ENCODE assay signal across 10 mouse cellular contexts in genomic region chr7:67026114-67027070, GRCm38 (mm10).
A peak's percentile ranks its signal among the peaks of the same experiment; 100 is the strongest.
DNase-seq lines count a peak whose midpoint lies in the region; ATAC-seq lines count a peak whose summit lies in the region.
"Had no signal": no experiment of that assay in that cellular context is flagged by ENCODE, and none has a peak within 500 bp of the region (broad histone marks: within the 10 kb centered on the region; RNA-seq: fewer than 3 reads in every experiment).

No protein-coding gene starts in this region.

- 78% methylated on average over 20 of the region's 20 CpGs for WGBS in hindbrain, embryonic 11.5 days
- WGBS in hindbrain, embryonic 12.5 days, result 75% methylated on average over 20 of the region's 20 CpGs
- WGBS in heart, embryonic 16.5 days, result 74% methylated on average over 20 of the region's 20 CpGs

- no peak overlapping the region for H3K4me3 ChIP-seq in hindbrain, embryonic 11.5 days (ENCODE audit: low read depth, low read length)
- no peak overlapping the region for H3K4me3 ChIP-seq in hindbrain, embryonic 12.5 days
- H3K4me3 ChIP-seq in heart, embryonic 16.5 days (ENCODE audit: low read length), result no peak overlapping the region

- no peak overlapping the region for H3K9ac ChIP-seq in hindbrain, embryonic 11.5 days (ENCODE audit: low read depth, low read length)
- no peak overlapping the region for H3K9ac ChIP-seq in hindbrain, embryonic 12.5 days
- no peak overlapping the region for H3K9ac ChIP-seq in heart, embryonic 16.5 days (ENCODE audit: low read length)

- H3K9me3 ChIP-seq in hindbrain, embryonic 11.5 days (ENCODE audit: control insufficient read depth, low read length), result no peaks in the 10 kb centered on the region
- H3K9me3 ChIP-seq in hindbrain, embryonic 12.5 days (replicated peaks), result no peaks in the 10 kb centered on the region
- no peaks in the 10 kb centered on the region for H3K9me3 ChIP-seq in heart, embryonic 16.5 days (replicated peaks; ENCODE audit: control insufficient read depth, low read length)

- ATAC-seq in hindbrain, embryonic 11.5 days (ENCODE audit: low FRiP score), result no peak
- no peak for ATAC-seq in hindbrain, embryonic 12.5 days (ENCODE audit: low FRiP score)
- ATAC-seq in heart, embryonic 16.5 days (replicated peaks; ENCODE audit: extremely low read depth, insufficient read depth, low FRiP score), result no peak

- no peaks in the 10 kb centered on the region for H3K4me1 ChIP-seq in hindbrain, embryonic 11.5 days (replicated peaks; ENCODE audit: control insufficient read depth, insufficient read depth, low read length)
- no peaks in the 10 kb centered on the region for H3K4me1 ChIP-seq in hindbrain, embryonic 12.5 days
- peaks cover 9% of the 10 kb centered on the region; the same call in 1 of the 2 replicates for H3K4me1 ChIP-seq in heart, embryonic 16.5 days (ENCODE audit: control insufficient read depth, insufficient read depth, low read length)

- H3K4me2 ChIP-seq in hindbrain, embryonic 11.5 days (replicated peaks; ENCODE audit: low read depth, low read length), result no peak overlapping the region
- H3K4me2 ChIP-seq in hindbrain, embryonic 12.5 days (replicated peaks), result no peak overlapping the region
- no peak overlapping the region for H3K4me2 ChIP-seq in heart, embryonic 16.5 days (ENCODE audit: low read depth, low read length)

- no peaks in the 10 kb centered on the region for H3K27me3 ChIP-seq in hindbrain, embryonic 11.5 days (ENCODE audit: control insufficient read depth, insufficient read depth, low read length)
- no peaks in the 10 kb centered on the region for H3K27me3 ChIP-seq in hindbrain, embryonic 12.5 days
- no peaks in the 10 kb centered on the region for H3K27me3 ChIP-seq in heart, embryonic 16.5 days (ENCODE audit: control insufficient read depth, insufficient read depth, low read length)

- H3K36me3 ChIP-seq in hindbrain, embryonic 11.5 days (ENCODE audit: control insufficient read depth, insufficient read depth, low read length), result no peaks in the 10 kb centered on the region
- no peaks in the 10 kb centered on the region for H3K36me3 ChIP-seq in hindbrain, embryonic 12.5 days
- no peaks in the 10 kb centered on the region for H3K36me3 ChIP-seq in heart, embryonic 16.5 days (ENCODE audit: control insufficient read depth, insufficient read depth)

- no peak overlapping the region for H3K27ac ChIP-seq in hindbrain, embryonic 11.5 days (ENCODE audit: low read depth, low read length)
- H3K27ac ChIP-seq in hindbrain, embryonic 12.5 days, result no peak overlapping the region
- peak overlapping the region; percentile 46 for H3K27ac ChIP-seq in heart, embryonic 16.5 days (ENCODE audit: low read length)

- DNase-seq in hindbrain, embryonic 11.5 days (ENCODE audit: low spot score), result peak; percentile 21
- DNase-seq in NIH3T3 (ENCODE audit: low read depth), result peak; percentile 33
- DNase-seq in embryo, embryonic 9.5 days (ENCODE audit: extremely low spot score), result peak; percentile 31
- no peak for DNase-seq in urinary bladder, adult 2 months (ENCODE audit: low spot score)
- no peak for DNase-seq in T-cell, adult 2 months (ENCODE audit: low spot score)
- no peak for DNase-seq in frontal cortex, postnatal 25 days (ENCODE audit: low spot score in 2 of 2)
- DNase-seq: kidney, postnatal 25 days; right cerebral cortex, adult 18-20 months had no signal

Comparison
In these comparisons a context has a peak if more than half of its experiments do, and no peak if none do; other contexts are left out.
1. DNase-seq: peak in hindbrain, embryonic 11.5 days (single experiment), NIH3T3 (single experiment) and embryo, embryonic 9.5 days (single experiment); none in urinary bladder, adult 2 months (single experiment), T-cell, adult 2 months (single experiment) and frontal cortex, postnatal 25 days (0 of 2).